Mouse (Mus musculus) retina, postnatal 7 days (tissue): ENCODE results near the gene Paqr8.
A peak's percentile ranks its signal among the peaks of the same experiment; 100 is the strongest.

Experiments
- DNase-seq: peaks from one replicate; pipeline ENCODE4 v3.0.0-alpha.2; 2012; ENCODE audit warnings: low read depth, low spot score

Paqr8 gene

GRCm38 (mm10) chr1:20890404-20890921 is at the start of gene Paqr8:
Paqr8 (plus strand) TSS chr1:20890606.
- peak; percentile 53 for DNase-seq

- DNase-seq, result no peak
These were observed 33.2 kb upstream of the Paqr8 start for GRCm38 (mm10) chr1:20856924-20857902.

- no peak for DNase-seq
These were observed 29.6 kb upstream of the Paqr8 start for GRCm38 (mm10) chr1:20860775-20861174.

- DNase-seq, result no peak
These were observed 28.5 kb upstream of the Paqr8 start for GRCm38 (mm10) chr1:20861865-20862264.

GRCm38 (mm10) chr1:20863452-20864172 is 26.8 kb upstream of the Paqr8 start:
- no peak for DNase-seq

GRCm38 (mm10) chr1:20867241-20867902 is 23.0 kb upstream of the Paqr8 start:
- no peak for DNase-seq

GRCm38 (mm10) chr1:20868036-20868435 is 22.4 kb upstream of the Paqr8 start:
- DNase-seq, result no peak

- DNase-seq, result no peak
These were observed 19.5 kb upstream of the Paqr8 start for GRCm38 (mm10) chr1:20870887-20871286.

- DNase-seq, result no peak
These were observed 17.9 kb upstream of the Paqr8 start for GRCm38 (mm10) chr1:20872496-20872895.

- no peak for DNase-seq
These were observed 16.3 kb upstream of the Paqr8 start for GRCm38 (mm10) chr1:20874061-20874460.

- DNase-seq, result no peak
These were observed 13.1 kb upstream of the Paqr8 start for GRCm38 (mm10) chr1:20877355-20877754.

GRCm38 (mm10) chr1:20879361-20879760 is 11.0 kb upstream of the Paqr8 start:
- DNase-seq, result no peak

- DNase-seq, result no peak
These were observed 7.3 kb upstream of the Paqr8 start for GRCm38 (mm10) chr1:20883079-20883478.

- DNase-seq, result no peak
These were observed 566 bp upstream of the Paqr8 start for GRCm38 (mm10) chr1:20889677-20890403.

GRCm38 (mm10) chr1:20890941-20891399 is 564 bp downstream of the Paqr8 start:
- DNase-seq, result peak; percentile 17

- DNase-seq, result no peak
These were observed 2.7 kb downstream of the Paqr8 start for GRCm38 (mm10) chr1:20893059-20893458.

GRCm38 (mm10) chr1:20898391-20898790 is 8.0 kb downstream of the Paqr8 start:
- no peak for DNase-seq

- no peak for DNase-seq
These were observed 9.9 kb downstream of the Paqr8 start for GRCm38 (mm10) chr1:20900336-20900735.

- no peak for DNase-seq
These were observed 15.2 kb downstream of the Paqr8 start for GRCm38 (mm10) chr1:20905501-20906127.

- no peak for DNase-seq
These were observed 15.7 kb downstream of the Paqr8 start for GRCm38 (mm10) chr1:20906128-20906515.

GRCm38 (mm10) chr1:20908541-20908940 is 18.1 kb downstream of the Paqr8 start:
- no peak for DNase-seq
